Mouse (Mus musculus) E14TG2a.4 (cell line): ENCODE data around the gene Mynn.

Experiments
- CTCF ChIP-seq: conservative IDR thresholded peaks from 2 replicates; pipeline ENCODE4 v1.5.1; 2014; ENCODE audit warnings: low read length
- NANOG ChIP-seq: IDR thresholded peaks from 2 replicates; pipeline ENCODE4 v1.6.1; 2014; ENCODE audit warnings: borderline replicate concordance, low read length, mixed read lengths

DNA sequence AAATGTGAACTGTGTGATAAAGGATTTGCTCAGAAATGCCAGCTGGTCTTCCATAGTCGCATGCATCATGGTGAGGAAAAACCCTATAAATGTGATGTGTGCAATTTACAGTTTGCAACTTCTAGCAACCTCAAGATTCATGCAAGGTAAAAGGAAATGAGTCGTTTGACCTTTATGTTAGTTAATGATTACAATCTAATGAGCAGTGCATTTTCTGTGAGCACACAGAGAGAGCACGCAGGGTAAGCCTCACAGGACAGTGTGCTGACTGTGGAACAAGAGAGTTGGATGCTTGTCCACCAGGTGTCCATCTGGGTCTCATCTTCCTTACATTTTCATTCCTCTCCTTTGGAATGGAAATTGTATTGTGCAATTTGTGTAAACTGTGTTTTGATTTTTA lies 7.1 kb downstream of the Mynn start:
- TF ChIP-seq CTCF = no peak
- no peak for TF ChIP-seq NANOG
